Mouse (Mus musculus): ENCODE results near the gene Ccnl2.

GRCm38 (mm10) chr4:155790650-155791161 is 21.6 kb upstream of the Ccnl2 start:
- TF ChIP-seq CHD2 (IDR thresholded peaks at IDR 0.05; ENCODE audit: low read depth, low read length) (no peak), HCFC1 (IDR thresholded peaks at IDR 0.05; ENCODE audit: borderline replicate concordance, insufficient read depth, low read length) (no peak), MAFK (IDR thresholded peaks at IDR 0.05; ENCODE audit: insufficient read depth, low read depth, low read length) (no peak), ZNF384 (IDR thresholded peaks at IDR 0.05; ENCODE audit: low read depth, low read length) (no peak)
